Mouse (Mus musculus) forebrain, embryonic 10.5 days (tissue): ENCODE results near the gene Gm11172. TPM values are rescaled to one million over a fixed set of nuclear protein-coding genes. Genes with fewer than 3 reads are reported as not detected.
"Not testable (repeated sequence)": the region's sequence is repeated elsewhere in the genome, so short reads cannot be mapped to it uniquely, and the experiment has no call there.

ENCODE experiments used
- DNase-seq: peaks from one replicate; pipeline ENCODE4 v3.0.0-alpha.2; 2017; ENCODE audit warnings: low spot score; ENCODE audit errors: extremely low spot score
- H3K27ac ChIP-seq: fragments of 300-500 bp; sonication (generic); 2 replicates; pipeline ENCODE4 v1.5.1; 2016; ENCODE audit warnings: mild to moderate bottlenecking
- H3K27me3 ChIP-seq: fragments of 300-500 bp; sonication (generic); 2 replicates; pipeline ENCODE4 v1.6.1; 2016; ENCODE audit warnings: mild to moderate bottlenecking; ENCODE audit not compliant: poor library complexity, severe bottlenecking
- H3K36me3 ChIP-seq: fragments of 300-500 bp; sonication (generic); replicated peaks from 2 replicates; pipeline ENCODE4 v1.6.1; 2016; ENCODE audit warnings: mild to moderate bottlenecking, moderate library complexity
- H3K4me1 ChIP-seq: fragments of 300-500 bp; sonication (generic); 2 replicates; pipeline ENCODE4 v1.6.1; 2016
- H3K4me3 ChIP-seq: fragments of 300-500 bp; sonication (generic); 2 replicates; pipeline ENCODE4 v1.5.1; 2016; ENCODE audit warnings: mild to moderate bottlenecking, moderate library complexity
- H3K9me3 ChIP-seq: fragments of 300-500 bp; sonication (generic); 2 replicates; pipeline ENCODE4 v1.6.1; 2016; ENCODE audit warnings: mild to moderate bottlenecking, moderate library complexity
- WGBS: fragments of 180-500 bp; shearing (Covaris S2); methylation state at CpG from one replicate; pipeline ENCODE4 v1.1.7; 2016; 5-methylcytosine and 5-hydroxymethylcytosine counted together
- polyA plus RNA-seq: library from polyadenylated mRNA; unstranded; fragments of >200 nt; fragmentation: Nextera tagmentation; extraction: Ambion mirVana; gene quantifications from 2 replicates; pipeline ENCODE4 v1.2.1, GENCODE M21; 2016

The Gm11172 gene
- polyA plus RNA-seq, 1 experiment from 2014 or later = not detected

DNA sequence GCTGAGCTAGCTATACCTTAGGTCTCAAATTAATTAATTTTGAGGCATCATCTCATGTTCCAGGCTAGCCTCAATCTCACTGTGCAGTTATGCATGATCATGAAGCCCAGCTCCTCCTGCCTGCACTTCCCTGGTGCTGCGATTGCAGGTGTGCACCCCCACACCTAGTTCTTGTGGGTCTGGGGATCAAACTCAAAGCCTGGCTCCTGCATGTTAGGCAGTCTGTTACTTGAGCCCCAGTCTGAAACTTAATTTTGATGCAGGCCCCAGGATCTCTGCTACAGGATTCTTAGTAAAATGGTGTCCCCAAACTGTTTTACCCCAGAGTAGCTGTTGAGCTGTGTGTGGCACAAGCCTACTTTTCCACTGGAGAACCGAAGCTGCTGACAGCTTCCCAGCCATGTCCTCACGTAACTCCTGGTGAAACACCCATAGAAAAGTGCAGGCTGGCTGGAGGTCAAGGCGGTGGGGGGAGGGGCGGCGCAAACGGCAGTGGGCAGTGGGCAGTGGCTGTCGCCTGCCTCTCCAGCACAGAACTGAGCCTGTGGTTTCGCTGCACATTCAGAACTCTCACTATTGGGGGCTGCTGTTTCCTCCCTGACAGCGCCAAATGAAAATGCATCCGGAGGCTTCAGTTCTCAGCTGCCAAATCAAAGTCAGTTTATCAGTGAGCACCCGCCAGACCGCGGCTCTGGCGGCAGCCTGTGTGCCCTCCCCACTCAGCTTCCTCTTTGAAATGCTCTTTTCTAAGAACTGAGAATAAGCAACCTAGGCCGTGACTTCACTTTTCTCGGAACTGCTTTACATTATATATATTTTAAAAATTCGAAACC is 31.0 kb downstream of the Gm11172 start:
- H3K4me1 ChIP-seq = peaks cover 18% of the 10 kb centered on the region
- 43% methylated on average over 18 of the region's 18 CpGs for WGBS
- H3K9me3 ChIP-seq = no peaks in the 10 kb centered on the region
- H3K4me3 ChIP-seq = peak overlapping the region; percentile 29; the same call in 1 of the 2 replicates
- H3K27me3 ChIP-seq = no peaks in the 10 kb centered on the region
- DNase-seq = no peak
- H3K36me3 ChIP-seq = peaks cover 36% of the 10 kb centered on the region
- peak overlapping the region; percentile 44; the same call in 1 of the 2 replicates for H3K27ac ChIP-seq

DNA sequence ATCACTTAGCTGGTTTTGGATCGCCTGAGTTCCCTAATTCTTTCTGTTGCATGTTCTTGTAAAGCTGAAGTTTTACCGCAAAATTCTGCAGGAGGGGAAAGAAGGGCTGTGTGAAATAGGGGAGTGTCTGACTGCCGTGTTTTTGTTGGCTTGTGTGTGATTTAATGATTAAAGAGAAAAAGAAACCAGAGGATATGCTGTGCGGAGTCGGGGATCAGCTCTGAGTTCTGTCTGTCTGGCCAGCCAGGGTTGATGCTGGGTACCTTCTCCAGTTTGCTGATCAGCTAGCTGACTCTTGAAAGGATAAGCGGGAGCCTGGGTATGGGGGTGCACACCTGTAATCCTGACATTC is 31.6 kb downstream of the Gm11172 start:
- Histone ChIP-seq H3K36me3 (peaks cover 36% of the 10 kb centered on the region), H3K4me3 (no peak overlapping the region), H3K4me1 (peaks cover 14% of the 10 kb centered on the region), H3K27ac (no peak overlapping the region), H3K9me3 (no peaks in the 10 kb centered on the region), H3K27me3 (no peaks in the 10 kb centered on the region)
- DNase-seq = no peak
- 80% methylated on average over 6 of the region's 6 CpGs for WGBS

DNA sequence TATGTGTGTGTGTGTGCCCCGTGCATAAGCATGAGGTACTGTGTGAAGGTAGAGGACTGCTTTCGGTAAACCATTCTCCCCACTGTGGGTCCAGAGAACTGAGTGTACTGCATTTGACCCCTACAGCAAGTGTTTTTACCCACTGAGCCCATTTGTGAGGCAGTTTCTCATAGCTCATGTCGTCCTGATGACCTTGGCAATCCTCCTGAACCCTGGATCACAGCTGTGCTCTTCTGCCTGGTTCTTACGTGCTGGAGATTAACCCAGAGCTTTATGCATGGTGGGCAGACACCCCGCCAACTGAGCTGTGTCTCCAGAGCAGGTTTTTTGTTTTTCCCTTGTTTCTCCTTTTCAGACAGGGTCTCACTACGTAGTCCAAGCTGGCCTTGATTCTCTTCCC is 33.2 kb downstream of the Gm11172 start:
- no peaks in the 10 kb centered on the region for H3K27me3 ChIP-seq
- peaks cover 21% of the 10 kb centered on the region for H3K36me3 ChIP-seq
- 89% methylated on average over 6 of the region's 6 CpGs for WGBS
- no peak for DNase-seq
- no peaks in the 10 kb centered on the region for H3K9me3 ChIP-seq
- no peak overlapping the region for H3K4me3 ChIP-seq
- peaks cover 27% of the 10 kb centered on the region for H3K4me1 ChIP-seq
- no peak overlapping the region for H3K27ac ChIP-seq

DNA sequence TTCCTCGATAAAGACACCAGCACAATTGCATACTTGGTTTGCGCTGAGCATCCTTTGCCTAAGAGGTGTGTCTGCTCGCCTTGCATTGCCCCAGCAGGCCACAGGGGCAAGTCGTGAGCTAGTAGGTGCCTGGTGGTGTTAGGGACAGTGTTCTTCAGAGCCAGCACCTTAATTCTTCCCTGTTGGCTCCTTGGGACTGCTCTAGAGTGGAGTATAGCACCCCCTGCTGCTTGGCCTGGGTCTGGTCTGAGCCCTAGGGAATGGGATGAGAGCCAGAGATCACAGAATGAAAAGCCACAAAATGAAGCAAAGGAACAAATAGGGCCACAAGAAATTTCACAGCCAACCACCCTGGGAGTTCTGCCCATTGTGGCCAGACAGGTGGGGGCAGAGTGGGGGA is 33.8 kb downstream of the Gm11172 start:
- Histone ChIP-seq H3K27ac (no peak overlapping the region), H3K36me3 (peaks cover 16% of the 10 kb centered on the region)
- peak; percentile 31 for DNase-seq

DNA sequence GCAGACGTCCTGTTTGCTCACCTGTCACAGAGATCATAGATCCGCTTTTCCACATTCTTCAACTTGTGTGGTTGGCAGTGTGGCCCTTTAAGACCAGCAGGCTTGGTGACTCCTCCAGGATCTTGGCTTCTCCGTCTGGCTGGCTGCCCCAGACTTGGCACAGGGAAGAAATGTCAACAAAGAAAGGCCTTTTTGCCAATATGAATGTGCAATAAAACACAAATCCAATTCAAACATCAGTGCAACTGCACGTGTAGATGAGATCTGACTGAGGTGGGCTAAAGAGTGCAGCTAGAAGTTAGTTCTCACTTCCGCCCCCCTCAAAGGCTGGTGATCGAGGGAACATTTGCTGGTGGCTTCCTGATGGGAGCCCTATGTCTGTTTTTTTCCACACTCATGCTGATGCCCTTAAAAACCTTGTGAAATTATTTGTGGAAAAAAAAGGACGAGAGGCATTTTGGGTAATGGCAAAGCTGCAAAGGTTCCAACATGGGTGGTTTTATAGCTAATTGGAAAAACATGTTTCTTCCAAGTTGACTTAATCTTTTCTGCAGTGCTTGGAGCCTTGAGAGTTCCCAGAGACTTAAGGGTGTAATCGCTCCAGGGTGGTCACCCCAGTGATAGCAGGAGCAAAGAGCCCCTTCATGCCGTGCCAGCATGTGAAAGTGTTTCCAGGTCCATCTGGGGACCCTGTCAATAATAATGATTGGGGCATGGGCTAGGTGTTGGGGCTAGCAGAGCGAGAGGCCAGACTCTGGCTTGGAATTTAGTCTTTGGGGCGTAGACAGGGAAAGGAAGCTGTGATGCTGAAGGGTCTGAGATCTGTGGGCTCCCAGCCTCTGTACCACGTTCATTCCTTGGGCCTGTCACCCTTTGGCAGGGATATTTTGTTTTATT is 37.5 kb downstream of the Gm11172 start:
- peaks cover 18% of the 10 kb centered on the region for H3K4me1 ChIP-seq
- no peak overlapping the region for H3K4me3 ChIP-seq
- H3K36me3 ChIP-seq = peaks cover 16% of the 10 kb centered on the region
- 0 out of 2 replicates have a peak overlapping the region, but pooled peaks have one; percentile 25 for H3K27ac ChIP-seq
- H3K9me3 ChIP-seq = no peaks in the 10 kb centered on the region
- no peak for DNase-seq
- WGBS = 75% methylated on average over 12 of the region's 12 CpGs
- H3K27me3 ChIP-seq = no peaks in the 10 kb centered on the region

More for the DNA sequence above, 33.8 kb downstream of the Gm11172 start:
- H3K4me1 ChIP-seq = peaks cover 32% of the 10 kb centered on the region
- H3K4me3 ChIP-seq = no peak overlapping the region
- 55% methylated on average over 4 of the region's 4 CpGs for WGBS
- H3K9me3 ChIP-seq = no peaks in the 10 kb centered on the region
- no peaks in the 10 kb centered on the region for H3K27me3 ChIP-seq

DNA sequence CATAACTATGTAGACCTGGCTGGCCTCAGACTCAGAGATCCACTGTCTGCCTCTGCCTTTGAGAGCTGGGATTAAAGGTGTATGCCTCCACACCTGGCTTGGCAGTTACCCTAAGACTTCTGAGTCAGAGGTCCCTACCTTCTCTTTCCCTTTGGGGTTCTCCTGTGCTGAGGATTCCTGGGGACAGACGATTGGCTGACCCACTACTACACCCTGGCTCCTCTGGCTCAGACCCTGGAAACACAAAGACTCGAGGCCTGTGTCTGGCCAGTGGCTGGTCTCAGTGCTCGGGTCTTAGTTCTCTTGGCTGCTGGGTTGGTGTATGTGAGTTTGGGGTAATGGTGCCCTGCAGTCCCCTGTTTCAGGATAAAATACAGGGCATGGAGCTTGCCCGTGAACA is 38.2 kb downstream of the Gm11172 start:
- WGBS = 61% methylated on average over 4 of the region's 4 CpGs
- Histone ChIP-seq H3K4me3 (no peak overlapping the region), H3K4me1 (peaks cover 18% of the 10 kb centered on the region), H3K36me3 (peaks cover 16% of the 10 kb centered on the region), H3K27ac (0 out of 2 replicates have a peak overlapping the region, but pooled peaks have one; percentile 25), H3K27me3 (no peaks in the 10 kb centered on the region), H3K9me3 (no peaks in the 10 kb centered on the region)
- no peak for DNase-seq

DNA sequence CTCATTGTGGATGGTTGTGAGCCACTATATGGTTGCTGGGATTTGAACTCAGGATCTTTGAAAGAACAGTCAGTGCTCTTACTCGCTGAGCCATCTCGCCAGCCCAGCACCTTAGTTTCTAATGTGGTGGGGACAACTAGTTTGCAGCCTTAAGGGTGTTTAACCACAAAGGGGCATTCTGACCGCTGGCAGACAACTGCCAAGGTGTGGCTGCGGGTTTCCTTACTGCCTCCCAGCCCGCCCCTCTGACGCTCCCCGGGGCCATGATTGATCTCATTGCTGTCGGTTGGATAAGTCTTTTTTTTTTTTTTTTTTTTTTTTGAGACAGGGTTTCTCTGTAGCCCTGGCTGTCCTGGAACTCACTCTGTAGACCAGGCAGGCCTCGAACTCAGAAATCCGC is 39.5 kb downstream of the Gm11172 start:
- 89% methylated on average over 10 of the region's 10 CpGs for WGBS
- H3K4me3 ChIP-seq, H3K9me3 ChIP-seq, H3K36me3 ChIP-seq, H3K27me3 ChIP-seq, DNase-seq, H3K27ac ChIP-seq: not testable (repeated sequence)
- H3K4me1 ChIP-seq = peaks cover 18% of the 10 kb centered on the region

DNA sequence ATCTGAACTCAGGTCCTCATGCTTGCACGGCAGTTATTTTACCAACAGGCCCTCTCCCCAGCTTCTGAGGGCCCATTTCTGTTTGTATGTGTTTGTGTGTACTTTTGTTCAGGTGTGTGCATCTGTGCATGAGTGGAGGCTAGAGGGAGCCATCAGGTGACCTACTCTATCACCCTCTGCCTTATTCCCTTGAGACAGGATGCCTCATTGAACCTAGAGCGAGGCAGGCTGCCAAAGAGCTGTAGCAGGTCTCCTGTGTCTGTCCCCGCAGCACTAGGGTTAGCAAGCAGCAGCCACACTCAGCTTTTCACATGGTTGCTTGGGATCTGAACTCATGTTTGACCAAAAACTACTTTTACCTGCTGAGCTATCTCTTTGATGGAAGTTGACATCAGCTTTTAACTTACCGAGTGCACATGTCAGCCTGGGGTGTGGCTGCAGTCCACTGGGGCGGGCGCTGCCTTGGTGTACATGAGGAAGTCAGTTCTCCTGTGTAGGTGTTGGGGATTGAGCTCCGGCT is 47.1 kb downstream of the Gm11172 start:
- H3K36me3 ChIP-seq = no peaks in the 10 kb centered on the region; the same call in 1 of the 2 replicates
- no peak overlapping the region for H3K4me3 ChIP-seq
- no peaks in the 10 kb centered on the region for H3K27me3 ChIP-seq
- no peak for DNase-seq
- no peaks in the 10 kb centered on the region for H3K9me3 ChIP-seq
- H3K27ac ChIP-seq = no peak overlapping the region
- 94% methylated on average over 7 of the region's 7 CpGs for WGBS
- peaks cover 8% of the 10 kb centered on the region for H3K4me1 ChIP-seq

DNA sequence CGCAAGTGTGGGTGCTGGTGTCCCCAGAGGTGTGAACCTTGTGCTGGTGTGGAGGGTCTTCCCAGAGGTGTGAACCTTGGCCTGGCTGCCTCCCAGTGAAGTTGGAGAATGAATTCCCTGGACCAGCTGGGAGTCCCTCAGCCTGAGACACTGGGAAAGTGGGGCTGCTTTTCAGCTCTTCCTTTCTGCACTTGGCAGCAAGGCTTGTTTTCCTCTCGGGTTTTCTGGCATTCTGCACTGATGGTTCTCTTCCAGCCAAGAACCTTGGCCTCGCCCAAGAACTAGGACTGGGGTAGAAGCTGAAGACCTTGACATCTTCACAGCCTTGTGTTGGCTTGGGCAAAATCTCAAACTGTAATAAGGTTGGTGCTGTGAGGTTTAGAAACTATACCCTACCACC is 48.7 kb downstream of the Gm11172 start:
- WGBS = 87% methylated on average over 3 of the region's 3 CpGs
- H3K4me3 ChIP-seq = no peak overlapping the region
- no peaks in the 10 kb centered on the region for H3K9me3 ChIP-seq
- peaks cover 16% of the 10 kb centered on the region for H3K4me1 ChIP-seq
- no peak overlapping the region for H3K27ac ChIP-seq
- DNase-seq = no peak
- H3K27me3 ChIP-seq = no peaks in the 10 kb centered on the region
- peaks cover 6% of the 10 kb centered on the region; the same call in 1 of the 2 replicates for H3K36me3 ChIP-seq

Other genes starting within 250 kb of the Gm11172 start
- 2.3 and 2.7 TPM in 2 replicates for gene Socs1, start 27.4 kb upstream of the Gm11172 start, polyA plus RNA-seq
- gene Tnp2, start 24.3 kb upstream of the Gm11172 start, polyA plus RNA-seq = not detected in 2 replicates
- gene Prm3, start 22.0 kb upstream of the Gm11172 start, polyA plus RNA-seq = not detected in 2 replicates
- not detected in 2 replicates for gene Prm2, start 16.8 kb upstream of the Gm11172 start, polyA plus RNA-seq
- not detected in 2 replicates for gene Prm1, start 7.1 kb upstream of the Gm11172 start, polyA plus RNA-seq
- gene Rmi2, start 22.1 kb downstream of the Gm11172 start, polyA plus RNA-seq = 5.0 and 5.2 TPM in 2 replicates
- gene Snn, start 248.0 kb downstream of the Gm11172 start, polyA plus RNA-seq = 64.9 and 67.0 TPM in 2 replicates